Mouse (Mus musculus) thymus, adult 2 months (tissue): ENCODE results near the gene Pold3.

ENCODE experiments used
- CTCF ChIP-seq: fragments of 200-500 bp; IDR thresholded peaks from 2 replicates; pipeline ENCODE4 v1.5.1; 2012; ENCODE audit warnings: mild to moderate bottlenecking, control low read depth, low read length, moderate library complexity, borderline replicate concordance; ENCODE audit not compliant: control insufficient read depth, poor library complexity, insufficient read depth; ENCODE audit errors: extremely low read depth
- POLR2A ChIP-seq: fragments of 200-500 bp; IDR thresholded peaks from 2 replicates; pipeline ENCODE4 v1.6.1; 2012; ENCODE audit warnings: mild to moderate bottlenecking, low read length, control low read depth, moderate library complexity; ENCODE audit not compliant: control insufficient read depth, poor library complexity, insufficient read depth; ENCODE audit errors: extremely low read depth

DNA sequence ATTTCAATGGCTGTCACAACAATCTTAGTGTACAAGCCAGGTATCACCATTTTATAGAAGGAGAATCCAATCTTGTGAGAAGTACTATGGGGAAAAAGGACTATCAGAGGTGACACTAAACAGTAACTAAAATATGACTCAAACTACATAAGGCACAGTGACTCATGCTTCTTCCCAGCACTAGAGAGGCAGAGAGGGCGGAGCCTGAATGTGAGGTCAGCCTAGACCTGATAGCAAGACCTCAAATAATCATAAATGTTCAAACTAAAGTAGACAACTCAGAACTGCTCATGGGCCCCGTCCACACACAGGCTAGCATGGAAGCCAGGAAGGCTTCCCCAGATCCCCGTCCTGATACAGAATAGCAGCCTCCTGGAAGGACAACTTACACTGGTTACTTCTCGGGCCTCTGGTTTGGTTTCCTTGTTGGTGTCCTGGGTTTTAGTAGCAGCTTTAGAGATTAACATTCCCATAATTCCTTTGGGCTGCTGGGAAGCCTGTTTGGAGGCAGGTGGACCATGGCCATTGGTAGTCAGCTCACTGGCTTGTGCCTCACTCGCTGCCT, 21.3 kb downstream of the Pold3 start:
- TF ChIP-seq POLR2A (no peak), CTCF (no peak)
